Mouse (Mus musculus) liver, postnatal 0 days (tissue): ENCODE measurements around the gene Cdc7.
"Not testable (repeated sequence)": the region's sequence is repeated elsewhere in the genome, so short reads cannot be mapped to it uniquely, and the experiment has no call there.

Experiments
- CTCF ChIP-seq: sonication (generic); IDR thresholded peaks from 2 replicates; pipeline ENCODE4 v1.5.1; 2016; ENCODE audit warnings: antibody characterized with exemption, low read depth
- EP300 ChIP-seq: IDR thresholded peaks from 2 replicates; pipeline ENCODE4 v1.6.1; 2016; ENCODE audit warnings: antibody characterized with exemption, low read depth, mild to moderate bottlenecking

- TF ChIP-seq CTCF, EP300: not testable (repeated sequence)
These were observed 20.8 kb downstream of the Cdc7 start for GRCm38 (mm10) chr5:106984934-106985333.
